Mouse (Mus musculus) gastrocnemius, postnatal 25 days (tissue): ENCODE results near the gene Ppard. TPM values are rescaled to one million over a fixed set of nuclear protein-coding genes. Genes with fewer than 3 reads are reported as not detected.

ENCODE experiments used
- DNase-seq: peaks from one replicate; pipeline ENCODE4 v3.0.0; 2022
- total RNA-seq, 2 experiments: library from RNA; stranded (reverse); gene quantifications; 1 replicate in 1 of 2; 2 replicates in 1 of 2; pipeline ENCODE4 v1.2.3; 2021

The Ppard gene
- total RNA-seq, 2 experiments from 2014 or later = 29.1 to 30.2 TPM

- peak; percentile 78 for DNase-seq
Measured at GRCm38 (mm10) chr17:28341091-28341490, 108.6 kb downstream of the Ppard start.

- DNase-seq = no peak
Measured at GRCm38 (mm10) chr17:28344050-28344607, 111.6 kb downstream of the Ppard start.

- DNase-seq = no peak
Measured at GRCm38 (mm10) chr17:28344670-28345069, 112.2 kb downstream of the Ppard start.

GRCm38 (mm10) chr17:28345271-28345721 lies 112.8 kb downstream of the Ppard start:
- no peak for DNase-seq

GRCm38 (mm10) chr17:28345882-28346281 lies 113.4 kb downstream of the Ppard start:
- DNase-seq = no peak

DNA sequence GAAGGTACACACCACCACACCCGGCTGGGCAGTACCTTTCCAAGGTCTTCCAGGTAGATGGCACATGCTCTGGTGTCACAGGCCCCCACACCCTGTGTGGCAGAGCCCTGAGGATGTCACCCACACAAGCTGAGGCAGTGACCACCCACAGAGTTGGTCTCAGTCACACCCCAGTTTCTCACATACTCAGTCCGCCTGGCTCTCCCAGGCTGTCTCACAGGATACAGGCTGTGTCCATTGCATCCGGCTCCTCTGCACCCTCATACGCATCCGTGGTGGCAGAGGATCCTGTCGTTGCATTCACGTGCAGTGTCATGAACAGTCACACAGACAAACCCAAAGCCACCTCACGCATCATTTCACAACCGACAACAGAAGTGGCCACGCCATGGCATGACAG lies 114.8 kb downstream of the Ppard start:
- DNase-seq = no peak

GRCm38 (mm10) chr17:28348211-28348610 lies 115.7 kb downstream of the Ppard start:
- no peak for DNase-seq

DNA sequence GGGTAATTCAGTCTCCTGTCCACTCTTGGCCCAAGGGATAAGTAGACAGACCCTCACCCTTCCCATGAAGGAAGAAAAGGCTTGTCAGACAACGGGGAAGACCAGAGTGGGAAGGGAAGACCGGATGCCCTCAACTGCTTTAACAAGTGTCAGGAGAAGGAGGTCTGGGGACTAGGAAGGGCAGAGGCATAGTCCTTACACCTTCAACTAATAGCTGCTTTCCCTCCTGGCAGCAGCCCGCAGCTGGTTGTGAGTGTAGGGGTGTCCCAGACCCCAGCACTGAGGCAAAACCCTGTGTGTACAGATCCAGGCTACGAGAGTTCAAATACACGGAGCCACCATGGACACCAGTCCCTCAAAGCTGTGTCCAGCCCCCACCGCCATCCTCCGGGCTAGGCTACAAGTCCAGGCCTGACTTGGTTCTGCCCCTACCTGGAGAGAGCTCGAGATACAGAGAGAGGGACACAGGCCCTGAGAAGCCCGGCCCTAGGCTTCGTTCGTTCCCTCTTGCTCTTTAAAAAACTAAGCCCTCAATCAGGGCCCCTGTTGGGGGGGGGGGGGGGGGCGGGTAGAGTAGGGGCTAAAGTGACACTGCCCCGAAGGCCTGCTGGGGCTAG lies 116.9 kb downstream of the Ppard start:
- no peak for DNase-seq

DNA sequence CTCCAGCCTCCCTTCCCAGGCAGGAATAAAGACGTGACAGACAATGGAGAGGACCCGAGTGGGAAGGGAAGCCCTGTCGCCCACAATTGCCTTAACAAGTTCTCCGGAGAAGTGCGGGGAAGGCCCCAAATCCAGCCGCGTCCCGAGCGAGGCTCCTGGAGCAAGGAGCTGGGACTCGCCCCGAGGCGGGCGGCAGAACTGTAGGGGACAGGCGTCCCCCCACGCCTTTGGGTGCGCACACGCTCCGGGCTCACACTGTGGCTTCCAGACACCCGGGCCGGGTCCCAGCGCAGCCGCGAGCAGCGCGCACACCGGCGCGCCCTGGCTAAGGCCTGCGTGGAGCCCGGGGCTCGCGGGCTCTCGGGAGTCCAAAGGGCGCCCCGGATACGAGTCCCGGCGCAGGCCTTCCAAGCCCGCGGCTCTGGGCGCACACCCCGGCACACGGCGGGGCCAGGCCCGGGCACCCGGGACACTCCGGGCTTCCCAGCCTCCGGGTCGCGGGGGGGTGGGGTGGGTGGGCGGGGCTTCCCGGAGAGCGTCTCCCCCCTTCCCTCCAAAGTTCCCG lies 117.5 kb downstream of the Ppard start:
- peak; percentile 71 for DNase-seq

- DNase-seq = peak; percentile 87
Measured at GRCm38 (mm10) chr17:28350466-28351352, 118.2 kb downstream of the Ppard start, which contains the start of gene Tead3. Gene Tead3 (minus strand): TSS chr17:28350817.

Other genes starting within 250 kb of the Ppard start
- not detected for gene Tcp11, start 152.1 kb upstream of the Ppard start, total RNA-seq
- gene Scube3, start 90.6 kb upstream of the Ppard start, total RNA-seq = under 1 TPM; 0.18 to 0.32 TPM
- gene Zfp523, start 55.6 kb upstream of the Ppard start, total RNA-seq = 10 to 100 TPM; 11.4 to 11.6 TPM
- 1 to 10 TPM in 1 of 2 experiments, under 1 TPM in 1; 0.97 to 1.9 TPM for gene Def6, start 24.9 kb upstream of the Ppard start, total RNA-seq
- 10 to 100 TPM in 1 of 2 experiments, 1 to 10 TPM in 1; 9.2 to 11.6 TPM for gene Fance, start 80.8 kb downstream of the Ppard start, total RNA-seq
- gene Rpl10a, start 95.8 kb downstream of the Ppard start, total RNA-seq = 100 to 1,000 TPM; 364 to 390 TPM
- 1 to 10 TPM; 6.9 to 8.8 TPM for gene Tead3, start 118.1 kb downstream of the Ppard start, total RNA-seq
- not detected for gene Tulp1, start 132.5 kb downstream of the Ppard start, total RNA-seq